11 mouse cellular contexts compared by ENCODE assay signal in the genomic region with DNA sequence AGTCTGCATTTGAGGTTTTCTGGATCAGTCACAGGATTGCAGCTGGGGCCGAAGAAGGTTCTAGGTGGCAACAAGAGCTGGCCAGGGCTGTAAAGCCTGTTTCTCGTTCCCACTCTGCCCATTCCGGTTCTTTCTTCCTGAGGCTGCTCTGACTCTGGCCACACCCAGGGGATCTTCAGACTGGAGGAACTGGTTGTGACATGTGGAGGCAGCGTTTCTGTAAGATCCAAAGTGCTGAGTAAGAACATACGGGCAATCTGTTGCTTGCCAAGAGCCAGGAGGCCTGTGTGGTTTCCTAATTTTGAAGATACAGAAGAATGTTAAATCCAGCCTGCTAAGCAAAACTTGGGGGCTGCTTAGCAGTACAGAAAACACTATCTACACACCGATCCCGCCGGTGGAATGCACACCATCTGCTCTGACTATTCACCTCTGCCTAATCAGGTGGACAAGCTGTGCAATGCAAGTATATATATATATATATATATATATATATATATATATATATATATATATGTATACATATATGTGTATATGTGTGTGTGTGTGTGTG.
DNase-seq lines count a peak whose midpoint lies in the region; ATAC-seq and TF ChIP-seq lines count a peak whose summit lies in the region.
"Had no signal": no experiment of that assay in that cellular context is flagged by ENCODE, and none has a peak within 500 bp of the region (broad histone marks: within the 10 kb centered on the region; RNA-seq: fewer than 3 reads in every experiment).

No protein-coding gene starts in this region.

- H3K27me3 ChIP-seq in kidney, adult 2 months (replicated peaks; ENCODE audit: control insufficient read depth, insufficient read depth, low read length) = no peaks in the 10 kb centered on the region
- no peaks in the 10 kb centered on the region for H3K27me3 ChIP-seq in hindbrain, postnatal 0 days (ENCODE audit: insufficient read depth, low read length)
- no peaks in the 10 kb centered on the region for H3K27me3 ChIP-seq in hindbrain, embryonic 12.5 days
- H3K27me3 ChIP-seq: CH12.LX; neural tube, embryonic 13.5 days had no signal

- intact Hi-C loops in gastrocnemius, postnatal 14 days (cut with DNase I; ENCODE audit: low total_unique reads) = no loop called here

- TF ChIP-seq CTCF in kidney, adult 2 months (conservative IDR thresholded peaks at IDR 0.05; ENCODE audit: insufficient read depth, insufficient read length, low read depth, low read length) = no peak
- no peak for TF ChIP-seq CTCF in hindbrain, postnatal 0 days (IDR thresholded peaks at IDR 0.05; ENCODE audit: low read depth)

- in situ Hi-C loops in ES-E14 (cut with MboI; ENCODE audit: low sequenced_read_pairs in 2 of 2, unreplicated experiment in 2 of 2) = no loop called here

- no peak overlapping the region for H3K4me2 ChIP-seq in hindbrain, postnatal 0 days (ENCODE audit: low read depth, low read length)
- H3K4me2 ChIP-seq in hindbrain, embryonic 12.5 days (replicated peaks) = no peak overlapping the region
- H3K4me2 ChIP-seq: neural tube, embryonic 13.5 days had no signal

- no peak overlapping the region for H3K4me3 ChIP-seq in kidney, adult 2 months (ENCODE audit: insufficient read depth, low read depth, low read length)
- H3K4me3 ChIP-seq in ES-E14 (ENCODE audit: insufficient read depth in 1 of 2, low read depth in 1 of 2, low read length in 2 of 2, poor library complexity in 1 of 2, severe bottlenecking in 1 of 2) = no peak overlapping the region
- no peak overlapping the region for H3K4me3 ChIP-seq in hindbrain, postnatal 0 days (ENCODE audit: low read length)
- no peak overlapping the region for H3K4me3 ChIP-seq in hindbrain, embryonic 12.5 days
- H3K4me3 ChIP-seq: neural tube, embryonic 13.5 days had no signal

- no peak overlapping the region for H3K9ac ChIP-seq in ES-E14 (ENCODE audit: insufficient read depth, low read depth, low read length, poor library complexity, severe bottlenecking)
- no peak overlapping the region for H3K9ac ChIP-seq in hindbrain, postnatal 0 days (replicated peaks; ENCODE audit: low read length)
- H3K9ac ChIP-seq in hindbrain, embryonic 12.5 days = no peak overlapping the region
- H3K9ac ChIP-seq: neural tube, embryonic 13.5 days had no signal

- H3K9me3 ChIP-seq in ES-E14 (ENCODE audit: control insufficient read depth, insufficient read depth, low read depth, low read length) = no peaks in the 10 kb centered on the region
- no peaks in the 10 kb centered on the region for H3K9me3 ChIP-seq in hindbrain, postnatal 0 days (ENCODE audit: low read length)
- H3K9me3 ChIP-seq in hindbrain, embryonic 12.5 days (replicated peaks) = no peaks in the 10 kb centered on the region
- H3K9me3 ChIP-seq: neural tube, embryonic 13.5 days had no signal

- no peak for TF ChIP-seq POLR2A in kidney, adult 2 months (IDR thresholded peaks at IDR 0.05; ENCODE audit: low read depth, low read length)

- H3K27ac ChIP-seq in kidney, adult 2 months (ENCODE audit: insufficient read depth, low read depth, low read length) = no peak overlapping the region
- no peak overlapping the region for H3K27ac ChIP-seq in ES-E14 (ENCODE audit: insufficient read depth, low read depth, low read length, poor library complexity, severe bottlenecking)
- no peak overlapping the region for H3K27ac ChIP-seq in hindbrain, postnatal 0 days
- H3K27ac ChIP-seq in hindbrain, embryonic 12.5 days = no peak overlapping the region
- H3K27ac ChIP-seq: neural tube, embryonic 13.5 days had no signal

- no peaks in the 10 kb centered on the region for H3K4me1 ChIP-seq in kidney, adult 2 months (ENCODE audit: control insufficient read depth, insufficient read depth, low read length)
- H3K4me1 ChIP-seq in ES-E14 (ENCODE audit: control insufficient read depth in 2 of 2, insufficient read depth in 2 of 2, low read length in 2 of 2, poor library complexity in 1 of 2) = no peaks in the 10 kb centered on the region
- H3K4me1 ChIP-seq in hindbrain, postnatal 0 days (ENCODE audit: insufficient read depth, low read length) = no peaks in the 10 kb centered on the region
- H3K4me1 ChIP-seq in hindbrain, embryonic 12.5 days = no peaks in the 10 kb centered on the region
- H3K4me1 ChIP-seq: neural tube, embryonic 13.5 days had no signal

- H3K36me3 ChIP-seq in kidney, adult 2 months (ENCODE audit: control insufficient read depth, insufficient read depth, low read length) = no peaks in the 10 kb centered on the region
- no peaks in the 10 kb centered on the region for H3K36me3 ChIP-seq in ES-E14 (ENCODE audit: control insufficient read depth, insufficient read depth, low read length, poor library complexity, severe bottlenecking)
- H3K36me3 ChIP-seq in hindbrain, postnatal 0 days (ENCODE audit: insufficient read depth, low read length) = no peaks in the 10 kb centered on the region
- no peaks in the 10 kb centered on the region for H3K36me3 ChIP-seq in hindbrain, embryonic 12.5 days
- H3K36me3 ChIP-seq: neural tube, embryonic 13.5 days had no signal

- DNase-seq in kidney, postnatal 10 days = peak; percentile 24
- DNase-seq in kidney, adult 2 months = no peak
- no peak for DNase-seq in ES-E14 (ENCODE audit: low read depth, low spot score)
- no peak for DNase-seq in hindbrain, postnatal 0 days (ENCODE audit: low spot score)
- DNase-seq in gastrocnemius, postnatal 14 days = no peak
- DNase-seq: heart, postnatal 14 days had no signal

- WGBS in kidney, adult 2 months = 50% methylated on average over 8 of the region's 8 CpGs
- 70% methylated on average over 8 of the region's 8 CpGs for WGBS in hindbrain, postnatal 0 days
- 77% methylated on average over 8 of the region's 8 CpGs for WGBS in hindbrain, embryonic 12.5 days

- peak; percentile 90 to 95 for ATAC-seq in hematopoietic stem cell, adult 5-6 weeks (replicated peaks in 1 of 2; ENCODE audit: insufficient read depth in 1 of 2, low FRiP score in 2 of 2, low TSS enrichment in 1 of 2, low read depth in 1 of 2, poor library complexity in 2 of 2, severe bottlenecking in 2 of 2)
- ATAC-seq in megakaryocyte, adult 5-6 weeks (ENCODE audit: poor library complexity, severe bottlenecking) = peak; percentile 98
- ATAC-seq in hindbrain, postnatal 0 days = no peak
- ATAC-seq in hindbrain, embryonic 12.5 days (ENCODE audit: low FRiP score) = no peak

TF ChIP-seq in ES-E14, 5 proteins besides CTCF, POLR2A, EP300 and RAD21:
- TF ChIP-seq MAFK (IDR thresholded peaks at IDR 0.05; ENCODE audit: insufficient read depth, low read depth, low read length) (peak; percentile 50; the same call in 1 of the 2 replicates), HCFC1 (IDR thresholded peaks at IDR 0.05; ENCODE audit: borderline replicate concordance, insufficient read depth, low read length) (no peak)

Comparison
In these comparisons a context has a peak if more than half of its experiments do, and no peak if none do; other contexts are left out.
1. ATAC-seq: peak in hematopoietic stem cell, adult 5-6 weeks (2 of 2) and megakaryocyte, adult 5-6 weeks (single experiment); none in hindbrain, postnatal 0 days (single experiment) and hindbrain, embryonic 12.5 days (single experiment).